Mouse (Mus musculus) left cerebral cortex, adult 2 months (tissue): ENCODE measurements at regions not wholly inside any gene's neighbourhood (a gene's known extent, or its start where the extent isn't known, plus 50 kb on each side); places are given as distances from the start of the nearest gene placed in this dataset.

Source experiments
- DNase-seq, 2 experiments: peaks; one replicate each; pipeline ENCODE4 v3.0.0; 2021 to 2022; ENCODE audit warnings: low spot score in 2 of 2, mixed read lengths in 1 of 2; ENCODE audit errors: extremely low spot score in 1 of 2
- H3K27ac ChIP-seq: fragments of 200-600 bp; 2 replicates; pipeline ENCODE4 v1.8.1; 2022
- H3K4me3 ChIP-seq: fragments of 200-600 bp; 2 replicates; pipeline ENCODE4 v1.8.1; 2022
- CTCF ChIP-seq: fragments of 200-600 bp; IDR thresholded peaks from 2 replicates; pipeline ENCODE4 v1.8.1; 2022; ENCODE audit warnings: antibody characterized with exemption, mild to moderate bottlenecking, moderate library complexity
- intact Hi-C: fragments of 180-260 bp; cut with DNase I; formaldehyde crosslinking; loops from one replicate; pipeline ENCODE4 v1.15.1; 2025

- no peak for DNase-seq
- TF ChIP-seq CTCF, result peak; percentile 34
- Histone ChIP-seq H3K4me3 (no peak overlapping the region), H3K27ac (no peak overlapping the region)
- intact Hi-C loops, result loop anchor here (10.0 kb wide), 1 partner anchor 410 kb away; the partner anchor contains the start of gene Aff2
Observed at GRCm38 (mm10) chrX:68954687-68955086, 61.8 kb upstream of the Gm6812 start.

GRCm38 (mm10) chrX:68953298-68953697 lies 60.4 kb upstream of the Gm6812 start:
- no peak for TF ChIP-seq CTCF
- peak in 1 of 2 experiments; percentile 8 for DNase-seq
- intact Hi-C loops, result loop anchor here (10.0 kb wide), 1 partner anchor 412 kb away; the partner anchor contains the start of gene Aff2
- Histone ChIP-seq H3K27ac (no peak overlapping the region), H3K4me3 (no peak overlapping the region)

- Histone ChIP-seq H3K27ac (no peak overlapping the region), H3K4me3 (no peak overlapping the region)
- intact Hi-C loops, result loop anchor here (2.0 to 10.0 kb wide), 3 partner anchors 414 to 1380 kb away; partner anchors contain the start of gene Aff2
- TF ChIP-seq CTCF, result peak; percentile 60
- DNase-seq, result no peak
Observed at GRCm38 (mm10) chrX:68950730-68951129, 57.9 kb upstream of the Gm6812 start.

- no peak for DNase-seq
- no peak for TF ChIP-seq CTCF
- intact Hi-C loops, result no loop called here
- Histone ChIP-seq H3K4me3 (no peak overlapping the region), H3K27ac (no peak overlapping the region)
Observed at GRCm38 (mm10) chrX:68945741-68946140, 52.9 kb upstream of the Gm6812 start.
